Mouse (Mus musculus) C2C12 (cell line): ENCODE measurements around the gene Pprc1.

ENCODE experiments used
- CEBPB ChIP-seq: IDR thresholded peaks from one replicate; pipeline ENCODE4 v1.6.1; 2011; ENCODE audit warnings: low read depth, mild to moderate bottlenecking, control low read depth, moderate library complexity
- CTCF ChIP-seq: IDR thresholded peaks from one replicate; pipeline ENCODE4 v1.5.1; 2011; ENCODE audit not compliant: control insufficient read depth, insufficient read depth, insufficient read length
- FOSL1 ChIP-seq: IDR thresholded peaks from one replicate; pipeline ENCODE4 v1.8.0; 2011; ENCODE audit warnings: mild to moderate bottlenecking, low read length; ENCODE audit not compliant: poor library complexity, insufficient read depth, severe bottlenecking
- MAX ChIP-seq: IDR thresholded peaks from one replicate; pipeline ENCODE4 v1.6.1; 2011; ENCODE audit warnings: mild to moderate bottlenecking, control low read depth
- MYOD1 ChIP-seq: IDR thresholded peaks from one replicate; pipeline ENCODE4 v1.6.1; 2011; ENCODE audit warnings: low read depth; ENCODE audit not compliant: control insufficient read depth, insufficient read length
- MYOG ChIP-seq: IDR thresholded peaks from one replicate; pipeline ENCODE4 v1.6.1; 2011; ENCODE audit not compliant: control insufficient read depth, insufficient read length; ENCODE audit errors: extremely low read depth
- USF1 ChIP-seq: IDR thresholded peaks from one replicate; pipeline ENCODE4 v1.6.1; 2011; ENCODE audit warnings: low read depth, mild to moderate bottlenecking, control low read depth, moderate library complexity

- TF ChIP-seq CTCF (no peak), USF1 (no peak), MYOD1 (no peak), CEBPB (no peak), MYOG (no peak), MAX (no peak), FOSL1 (no peak)
Observed at GRCm38 (mm10) chr19:46005680-46006079, 39.0 kb upstream of the Pprc1 start.
